In the genomic region with DNA sequence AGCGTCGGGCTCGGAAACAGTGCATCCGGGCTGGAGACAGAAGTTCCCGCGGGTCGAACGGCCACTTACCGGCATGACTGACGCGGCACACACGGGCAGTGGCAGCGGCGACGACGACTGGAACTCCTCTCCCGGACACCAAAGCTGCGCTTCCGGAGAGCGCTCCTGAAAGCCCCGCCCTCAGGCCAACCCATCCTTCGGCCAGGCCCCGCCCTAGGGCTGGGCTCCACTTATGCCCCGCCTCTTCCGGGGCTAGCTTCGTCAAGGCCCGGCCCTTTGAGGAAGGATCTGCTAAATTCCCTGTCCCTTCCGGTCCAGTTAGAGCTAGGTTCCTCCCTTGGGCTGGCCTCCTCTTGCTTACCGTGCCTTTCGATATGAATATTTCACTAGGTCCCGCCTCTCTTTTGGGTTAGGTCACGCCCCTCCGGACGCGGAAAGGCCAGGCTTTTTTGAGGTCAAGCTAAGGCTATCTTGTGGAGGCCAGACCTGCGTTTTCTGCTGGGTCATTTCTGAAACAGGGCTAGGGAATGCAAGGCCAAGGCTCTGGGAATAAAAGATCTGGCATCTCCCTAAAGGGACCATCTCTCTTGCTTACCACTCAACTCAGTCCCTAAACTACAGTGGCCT, we compare ENCODE assay signal across 7 mouse cellular contexts. TPM values are rescaled to one million over a fixed set of nuclear protein-coding genes. Genes with fewer than 3 reads are reported as not detected.
DNase-seq lines count a peak whose midpoint lies in the region; ATAC-seq lines count a peak whose summit lies in the region.

A gene (minus strand): TSS at position 221 of the 627 bp plus-strand sequence.

- H3K27me3 ChIP-seq in embryonic facial prominence, embryonic 12.5 days: no peaks in the 10 kb centered on the region
- no peaks in the 10 kb centered on the region for H3K27me3 ChIP-seq in limb, embryonic 11.5 days (ENCODE audit: control insufficient read depth, insufficient read depth, low read length)
- no peaks in the 10 kb centered on the region for H3K27me3 ChIP-seq in midbrain, embryonic 14.5 days (ENCODE audit: control insufficient read depth, insufficient read depth, low read length)

- DNase-seq in adrenal gland, postnatal 25 days: peak; percentile 93
- peak; percentile 100 for DNase-seq in heart, adult 11 months
- peak; percentile 96 for DNase-seq in kidney, adult 18-20 months
- DNase-seq in limb, embryonic 11.5 days (ENCODE audit: low spot score): peak; percentile 93
- DNase-seq in midbrain, embryonic 14.5 days: peak; percentile 98
- peak; percentile 88 to 90 for DNase-seq in spleen, adult 18-20 months

- H3K4me3 ChIP-seq in embryonic facial prominence, embryonic 12.5 days: peak within 1 kb of the TSS; percentile 57
- H3K4me3 ChIP-seq in limb, embryonic 11.5 days (ENCODE audit: low read depth, low read length): peak within 1 kb of the TSS; percentile 75
- H3K4me3 ChIP-seq in midbrain, embryonic 14.5 days (replicated peaks; ENCODE audit: low read depth, low read length): peak within 1 kb of the TSS; percentile 74

- H3K4me2 ChIP-seq in embryonic facial prominence, embryonic 12.5 days (replicated peaks): peak within 1 kb of the TSS; percentile 76
- H3K4me2 ChIP-seq in limb, embryonic 11.5 days (ENCODE audit: low read depth, severe bottlenecking): peak within 1 kb of the TSS; percentile 84
- H3K4me2 ChIP-seq in midbrain, embryonic 14.5 days (ENCODE audit: low read length): peak within 1 kb of the TSS; percentile 94

- H3K4me1 ChIP-seq in embryonic facial prominence, embryonic 12.5 days: peaks cover 12% of the 10 kb centered on the region; the same call in 1 of the 2 replicates
- H3K4me1 ChIP-seq in limb, embryonic 11.5 days (ENCODE audit: control insufficient read depth, insufficient read depth, low read length): peaks cover 3% of the 10 kb centered on the region; the same call in 1 of the 2 replicates
- peaks cover 11% of the 10 kb centered on the region for H3K4me1 ChIP-seq in midbrain, embryonic 14.5 days (ENCODE audit: control insufficient read depth, insufficient read depth, low read length)

- H3K9ac ChIP-seq in embryonic facial prominence, embryonic 12.5 days: peak within 1 kb of the TSS; percentile 56
- peak within 1 kb of the TSS; percentile 58 for H3K9ac ChIP-seq in limb, embryonic 11.5 days (ENCODE audit: low read length)
- peak within 1 kb of the TSS; percentile 66 for H3K9ac ChIP-seq in midbrain, embryonic 14.5 days (replicated peaks; ENCODE audit: low read length)

- no peaks in the 10 kb centered on the region for H3K36me3 ChIP-seq in embryonic facial prominence, embryonic 12.5 days
- no peaks in the 10 kb centered on the region for H3K36me3 ChIP-seq in limb, embryonic 11.5 days (ENCODE audit: control insufficient read depth, insufficient read depth, low read length)
- H3K36me3 ChIP-seq in midbrain, embryonic 14.5 days (ENCODE audit: control insufficient read depth, insufficient read depth, low read length): no peaks in the 10 kb centered on the region

- H3K27ac ChIP-seq in embryonic facial prominence, embryonic 12.5 days: peak within 1 kb of the TSS; percentile 59
- H3K27ac ChIP-seq in limb, embryonic 11.5 days (replicated peaks; ENCODE audit: low read depth, low read length): no peak within 1 kb of the TSS
- H3K27ac ChIP-seq in midbrain, embryonic 14.5 days (replicated peaks; ENCODE audit: low read depth, low read length): peak within 1 kb of the TSS; percentile 70

- peak; percentile 92 for ATAC-seq in embryonic facial prominence, embryonic 12.5 days (ENCODE audit: insufficient number of reproducible peaks, insufficient read depth, low FRiP score, low TSS enrichment)
- ATAC-seq in limb, embryonic 11.5 days (ENCODE audit: insufficient number of reproducible peaks, low FRiP score, low TSS enrichment, low read depth): peak; percentile 92
- peak; percentile 94 for ATAC-seq in midbrain, embryonic 14.5 days (ENCODE audit: low FRiP score, low TSS enrichment)

- WGBS in embryonic facial prominence, embryonic 12.5 days: 1% methylated on average over 36 of the region's 36 CpGs
- WGBS in limb, embryonic 11.5 days: under 1% methylated on average over 36 of the region's 36 CpGs
- under 1% methylated on average over 36 of the region's 36 CpGs for WGBS in midbrain, embryonic 14.5 days

- no peaks in the 10 kb centered on the region for H3K9me3 ChIP-seq in embryonic facial prominence, embryonic 12.5 days
- H3K9me3 ChIP-seq in limb, embryonic 11.5 days (ENCODE audit: control insufficient read depth, low read length): no peaks in the 10 kb centered on the region
- no peaks in the 10 kb centered on the region for H3K9me3 ChIP-seq in midbrain, embryonic 14.5 days (ENCODE audit: control insufficient read depth, low read length)

RNA-seq across cellular contexts. Expression of the gene that starts here (rescaled TPM):
- total RNA-seq in adrenal gland, postnatal 25 days (2021): 310 and 356 TPM in 2 replicates
- 297 and 344 TPM in 2 replicates for polyA plus RNA-seq in embryonic facial prominence, embryonic 12.5 days (2016; fragmentation: Nextera tagmentation; extraction: Ambion mirVana)
- 234 and 240 TPM in 2 replicates for polyA plus RNA-seq in limb, embryonic 11.5 days (2014; fragmentation: Nextera tagmentation; extraction: Ambion mirVana)
- polyA plus RNA-seq in midbrain, embryonic 14.5 days (2014; fragmentation: Nextera tagmentation; extraction: Ambion mirVana): 244 and 294 TPM in 2 replicates
